Mouse (Mus musculus) thymus, postnatal 36 days (tissue): ENCODE measurements around the gene Ddx10.

Experiments used
- DNase-seq, 2 experiments: peaks; one replicate each; pipeline ENCODE4 v3.0.0; 2022; ENCODE audit warnings: mixed read lengths in 2 of 2

Ddx10 gene

GRCm38 (mm10) chr9:53247953-53248397, at the start of gene Ddx10:
Ddx10 (minus strand) TSS chr9:53248053.
- peak; percentile 98 for DNase-seq

- DNase-seq: no peak
Observed at GRCm38 (mm10) chr9:53292833-53293232, 45.0 kb upstream of the Ddx10 start.

DNA sequence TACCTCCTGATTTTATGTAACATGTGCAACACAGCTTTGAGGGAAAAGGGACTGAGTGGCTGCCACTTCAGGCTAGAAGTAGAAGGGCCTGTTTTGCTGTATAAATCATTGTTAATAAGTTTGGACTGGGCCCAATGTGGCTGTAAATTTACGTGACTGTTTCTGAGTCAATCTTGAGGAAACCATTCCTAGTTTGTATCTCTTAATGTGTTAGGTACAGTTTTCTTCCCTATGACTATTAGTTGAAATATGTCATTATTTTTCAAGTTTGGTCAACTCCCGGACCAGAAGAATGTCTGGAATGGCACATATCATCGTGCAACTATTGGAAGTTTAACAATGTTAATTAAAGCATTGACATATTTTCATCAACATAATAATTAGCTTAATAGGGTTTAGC, 42.2 kb upstream of the Ddx10 start:
- no peak for DNase-seq

DNA sequence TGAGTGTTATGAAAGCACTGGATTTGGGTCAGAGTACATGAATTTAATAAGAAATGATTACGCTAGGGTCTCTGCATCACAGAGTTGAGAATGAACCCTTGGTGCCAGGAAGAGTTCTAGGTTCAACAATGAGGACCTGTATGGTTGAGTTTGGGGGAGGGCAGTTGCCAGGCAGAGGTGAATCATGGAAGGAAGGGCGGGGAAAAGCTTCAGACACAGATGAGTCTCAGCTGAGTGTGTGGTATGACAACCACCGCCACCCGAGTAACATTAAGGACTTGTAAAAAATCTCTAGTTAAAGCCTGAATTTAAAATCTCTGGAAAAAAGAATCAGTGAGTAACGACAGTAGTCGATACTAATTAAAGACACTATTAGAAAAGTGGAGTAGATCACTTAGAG, 38.9 kb upstream of the Ddx10 start:
- DNase-seq: no peak

DNA sequence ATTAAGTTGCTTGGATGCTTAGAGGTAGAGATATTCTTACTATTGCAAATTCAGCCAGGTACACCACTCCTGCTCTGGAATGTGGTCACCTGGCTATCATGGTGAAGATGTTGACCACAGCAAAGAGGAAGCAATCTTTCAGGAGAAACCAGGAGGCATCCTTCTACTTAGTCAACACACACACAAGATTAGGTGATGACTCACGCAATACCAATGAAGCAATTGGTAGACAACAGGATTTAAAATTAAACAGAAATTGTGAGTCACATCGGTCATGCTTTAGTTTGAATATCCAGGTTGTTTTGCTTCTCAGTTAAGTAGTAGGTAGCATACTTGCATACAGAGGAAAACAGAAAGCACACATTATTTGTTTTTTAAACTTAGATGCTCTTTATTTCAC, 31.1 kb upstream of the Ddx10 start:
- no peak for DNase-seq

- no peak for DNase-seq
Observed at GRCm38 (mm10) chr9:53276381-53276780, 28.5 kb upstream of the Ddx10 start.

GRCm38 (mm10) chr9:53272714-53273113, 24.9 kb upstream of the Ddx10 start:
- DNase-seq: no peak

DNA sequence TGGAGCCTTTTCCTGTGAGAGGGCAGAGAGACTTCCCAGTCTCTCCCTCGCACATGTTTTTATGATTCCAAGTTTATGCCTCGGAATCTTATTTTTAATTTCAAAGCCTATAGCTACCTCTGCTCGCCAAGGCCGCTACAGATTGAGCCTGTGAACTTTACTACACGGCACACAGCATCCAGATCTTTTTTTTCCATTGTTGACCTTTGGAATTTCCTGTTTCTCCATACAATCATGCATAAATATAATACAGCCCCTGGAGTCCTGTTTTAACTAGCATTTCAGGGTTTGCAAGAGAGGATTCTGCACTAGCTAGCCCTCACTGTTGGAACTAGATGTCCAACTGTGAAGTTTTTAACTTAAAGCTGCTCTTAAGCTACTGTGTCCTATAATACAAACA, 24.4 kb upstream of the Ddx10 start:
- no peak for DNase-seq

DNA sequence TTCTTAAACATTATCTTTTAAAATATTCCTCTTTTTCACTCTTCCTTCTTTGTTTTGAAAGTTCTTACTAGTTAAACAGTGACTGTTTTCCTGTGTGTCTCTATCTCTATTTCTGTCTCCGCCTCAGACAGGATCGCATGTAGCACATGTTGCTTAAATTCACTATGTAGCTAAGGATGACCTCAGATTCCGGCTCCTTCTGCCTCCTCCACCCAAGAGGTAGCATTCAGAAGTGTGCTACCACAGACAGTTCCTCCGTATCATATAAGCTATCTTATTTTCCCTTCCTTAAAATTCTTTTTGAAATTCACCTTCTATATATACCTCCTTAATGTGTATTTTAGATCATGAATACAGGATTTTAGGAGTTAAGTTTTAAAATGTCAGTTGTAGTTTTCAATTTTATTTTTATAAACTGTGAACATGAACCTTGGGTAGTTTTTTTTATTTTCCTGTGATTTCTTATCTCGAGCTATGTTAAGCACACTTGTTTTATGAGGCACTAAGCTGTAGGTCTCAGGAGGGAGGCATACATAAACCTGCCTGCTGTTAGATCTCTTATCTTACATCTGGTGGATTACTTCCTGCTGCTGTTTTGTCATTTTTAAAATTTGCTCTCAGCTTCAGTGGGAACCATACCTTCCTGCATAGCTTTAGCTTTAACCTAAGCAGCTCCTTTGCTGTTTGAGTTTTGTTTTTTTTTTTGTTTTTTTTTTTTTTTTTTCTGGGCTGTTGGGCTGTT, 23.6 kb upstream of the Ddx10 start:
- DNase-seq: no peak

DNA sequence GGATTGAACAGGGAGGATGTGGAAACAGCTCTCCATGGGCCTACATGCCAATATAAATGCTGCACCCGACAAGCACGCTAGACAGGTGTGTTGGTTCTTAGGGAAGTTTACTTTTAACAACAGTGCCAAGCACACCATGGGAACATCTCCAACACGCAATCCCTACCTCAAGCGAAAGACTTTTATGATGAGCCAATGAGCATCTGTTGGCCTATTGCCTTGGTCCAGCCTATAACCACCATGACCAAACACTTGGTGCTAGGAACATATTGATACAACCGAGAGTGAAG, 21.6 kb upstream of the Ddx10 start:
- no peak for DNase-seq

DNA sequence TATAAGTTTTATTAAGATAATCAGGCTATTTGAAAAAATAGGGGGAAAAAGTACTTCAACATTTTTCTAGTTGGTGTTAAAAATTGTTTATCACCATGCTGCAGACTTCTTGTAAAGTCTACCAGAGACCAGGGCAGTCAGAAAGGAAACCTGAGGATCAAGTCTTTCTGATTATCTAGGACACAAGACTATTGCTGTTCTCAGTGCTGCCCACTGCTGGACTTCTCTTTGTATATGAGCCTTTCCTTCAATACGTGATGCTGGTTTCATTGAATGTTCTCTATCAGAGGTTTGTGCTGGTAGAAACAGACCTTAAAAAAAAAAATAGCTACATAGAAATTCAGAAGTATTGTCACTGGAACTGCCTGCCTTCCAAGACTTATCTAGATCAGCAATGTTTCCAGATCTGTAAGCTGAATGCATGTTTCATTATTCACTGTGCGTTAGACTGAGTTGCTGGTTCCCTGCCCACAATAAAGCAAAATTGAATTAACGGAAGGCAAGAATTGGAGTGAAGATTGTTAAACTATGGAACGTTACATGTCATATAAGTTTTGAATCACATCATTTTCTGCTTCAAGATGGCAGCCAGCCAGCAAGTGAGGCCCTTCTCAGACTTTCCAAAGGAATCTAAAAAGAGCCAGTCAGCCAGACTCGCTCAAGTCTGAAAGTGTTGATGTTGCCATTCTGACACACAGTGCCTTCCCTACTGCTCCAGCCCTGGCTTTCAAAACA, 21.0 kb upstream of the Ddx10 start:
- DNase-seq: no peak

DNA sequence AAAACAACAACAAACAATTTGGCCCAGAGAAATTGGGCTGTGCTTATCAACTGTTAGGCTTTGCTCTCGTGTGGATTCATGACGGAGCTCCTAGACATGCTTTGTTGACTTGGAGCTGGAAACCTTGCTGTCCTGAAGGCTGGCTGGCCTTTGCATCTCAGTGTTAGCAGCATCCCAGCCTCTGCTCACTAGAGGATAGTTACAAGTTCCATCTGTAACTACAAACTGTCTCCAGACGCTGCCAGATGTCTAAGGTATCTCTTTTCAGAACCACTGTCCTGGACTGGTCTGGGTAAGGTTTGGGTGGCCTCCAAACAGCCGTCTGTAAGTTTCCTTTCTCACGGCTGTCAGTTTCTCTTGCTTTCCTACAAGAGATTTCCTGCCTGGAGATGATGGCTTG, 20.2 kb upstream of the Ddx10 start:
- no peak for DNase-seq

GRCm38 (mm10) chr9:53265589-53265988, 17.7 kb upstream of the Ddx10 start:
- no peak for DNase-seq

DNA sequence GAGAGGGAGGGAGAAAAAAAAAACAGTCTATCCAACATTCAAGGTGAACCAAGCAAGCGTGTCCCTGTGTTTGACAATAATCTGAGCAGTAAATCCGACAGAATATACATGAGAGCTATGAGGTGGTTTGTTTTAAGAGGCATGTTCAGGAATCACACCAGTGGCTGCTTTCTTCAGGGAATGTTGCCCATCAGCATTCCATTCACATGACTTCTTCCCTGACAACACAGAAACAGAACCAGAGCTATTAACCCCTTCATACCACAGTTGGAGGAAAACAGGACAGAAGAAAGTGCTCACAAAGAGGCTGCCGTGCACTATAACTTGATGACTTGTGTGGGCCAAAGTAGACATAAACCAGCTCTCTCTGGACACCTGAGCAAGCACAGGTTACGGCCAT, 16.5 kb upstream of the Ddx10 start:
- no peak for DNase-seq

GRCm38 (mm10) chr9:53258199-53258598, 10.3 kb upstream of the Ddx10 start:
- DNase-seq: no peak

GRCm38 (mm10) chr9:53257772-53258171, 9.9 kb upstream of the Ddx10 start:
- no peak for DNase-seq

DNA sequence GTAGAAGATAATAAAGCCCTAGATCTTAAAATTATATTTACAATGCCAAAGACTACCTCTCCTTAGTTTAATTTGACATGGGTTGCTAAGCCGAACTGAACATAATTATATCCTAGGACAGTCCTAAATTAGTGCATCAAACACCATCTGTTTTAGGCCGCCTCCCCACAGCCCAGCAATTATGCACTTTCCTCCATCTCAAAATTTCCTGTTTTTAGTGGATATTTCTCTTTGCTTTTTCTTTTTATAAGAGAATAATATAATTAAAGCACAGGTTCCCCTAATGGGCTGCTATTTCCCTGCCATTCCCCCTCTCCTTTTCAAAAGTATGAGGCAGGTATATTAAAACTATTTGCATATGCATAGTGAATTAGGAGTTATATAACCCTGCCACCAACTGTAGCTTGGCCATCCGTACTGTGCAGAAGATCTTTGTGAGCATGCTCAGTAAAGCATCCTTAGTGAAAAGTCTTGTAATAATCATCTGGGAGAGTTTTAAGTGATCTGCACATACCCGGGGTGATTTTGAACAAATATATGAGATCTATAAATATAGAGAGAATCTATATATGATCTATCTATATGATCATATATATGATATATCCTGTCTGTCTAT, 8.9 kb upstream of the Ddx10 start:
- DNase-seq: no peak

GRCm38 (mm10) chr9:53254368-53254767, 6.5 kb upstream of the Ddx10 start:
- DNase-seq: peak; percentile 49 to 70

GRCm38 (mm10) chr9:53247516-53247915, 337 bp downstream of the Ddx10 start:
- peak in 1 of 2 experiments; percentile 4 for DNase-seq

GRCm38 (mm10) chr9:53218181-53218580, 29.7 kb downstream of the Ddx10 start:
- DNase-seq: no peak

DNA sequence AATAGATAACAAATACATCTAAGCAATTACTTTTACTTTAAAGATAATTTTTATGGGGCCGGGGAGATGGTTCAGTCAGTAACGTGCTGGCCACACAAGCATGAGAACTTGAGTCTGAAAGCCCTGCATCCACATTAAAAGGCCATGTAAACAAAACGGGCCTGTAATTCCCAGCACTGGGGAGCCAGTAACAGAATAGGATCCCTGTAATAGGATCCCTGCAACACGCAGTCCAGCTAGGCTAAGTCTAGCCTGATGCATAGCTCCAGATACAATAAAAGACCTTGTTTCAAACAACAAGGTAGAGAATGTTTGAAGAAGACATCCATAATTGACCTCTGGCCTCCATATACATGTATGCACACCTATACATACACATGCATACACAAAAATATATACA, 39.6 kb downstream of the Ddx10 start:
- DNase-seq: no peak

DNA sequence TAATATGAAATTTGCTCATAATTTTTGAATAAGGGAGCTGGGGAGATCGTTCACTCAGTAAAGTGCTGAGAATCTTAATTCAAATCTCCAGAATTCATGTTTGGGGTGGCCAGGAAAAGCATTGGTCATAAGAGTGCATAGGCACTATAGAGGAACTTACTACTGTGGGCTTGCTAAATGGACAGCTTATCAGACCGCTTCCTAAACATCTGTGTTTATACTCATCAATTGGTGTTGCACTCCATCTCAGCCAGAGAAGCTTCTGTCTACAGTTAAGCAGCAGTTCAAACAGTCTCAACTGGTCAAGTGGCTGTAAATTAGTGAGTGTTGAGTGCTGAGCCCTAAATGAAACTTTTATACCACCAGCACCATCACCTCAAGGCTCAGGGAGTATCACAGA, 73.3 kb downstream of the Ddx10 start:
- no peak for DNase-seq

- no peak for DNase-seq
Observed at GRCm38 (mm10) chr9:53173258-53173657, 74.6 kb downstream of the Ddx10 start.

DNA sequence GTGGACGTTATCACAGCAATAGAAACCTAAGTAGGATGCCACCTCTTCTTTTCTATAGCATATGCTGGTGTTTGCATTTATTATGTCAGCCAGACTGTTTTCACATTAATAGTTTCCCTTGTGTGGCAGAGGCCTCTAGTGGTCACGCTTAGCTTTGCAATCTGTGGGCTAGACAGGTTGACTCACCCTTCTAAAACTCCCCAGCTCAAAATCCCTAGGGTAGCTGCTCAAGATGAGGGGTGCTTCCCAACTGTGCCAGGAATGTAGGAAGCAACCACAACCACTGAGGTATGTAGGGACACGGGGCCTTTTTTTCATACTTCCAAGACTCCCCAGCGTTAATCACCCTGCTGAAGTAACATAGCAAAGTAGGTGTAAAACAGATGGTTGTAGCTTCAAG, 103.6 kb downstream of the Ddx10 start:
- DNase-seq: peak; percentile 14 to 18
